Mouse (Mus musculus) midbrain, embryonic 14.5 days (tissue): Measurements from ENCODE around the gene Zfp473. TPM values are rescaled to one million over a fixed set of nuclear protein-coding genes. Genes with fewer than 3 reads are reported as not detected.
"Not testable (repeated sequence)": the region's sequence is repeated elsewhere in the genome, so short reads cannot be mapped to it uniquely, and the experiment has no call there.

Source experiments
- ATAC-seq: fragments of 200-750 bp; cut with Nextera tagmentation; 2 replicates; pipeline ENCODE4 v1.8.0; 2017; ENCODE audit warnings: moderate number of reproducible peaks, moderate library complexity; ENCODE audit not compliant: low FRiP score, low TSS enrichment
- DNase-seq: peaks from one replicate; pipeline ENCODE4 v3.0.0-alpha.2; 2015
- H3K27ac ChIP-seq: fragments of 300-500 bp; sonication (generic); replicated peaks from 2 replicates; pipeline ENCODE4 v1.5.1; 2014; ENCODE audit warnings: mild to moderate bottlenecking, low read depth, low read length, moderate library complexity
- H3K27me3 ChIP-seq: fragments of 300-500 bp; sonication (generic); 2 replicates; pipeline ENCODE4 v1.6.1; 2014; ENCODE audit warnings: low read length, control low read depth, mixed read lengths; ENCODE audit not compliant: control insufficient read depth, insufficient read depth
- H3K36me3 ChIP-seq: fragments of 300-500 bp; sonication (generic); 2 replicates; pipeline ENCODE4 v1.6.1; 2014; ENCODE audit warnings: low read length, control low read depth; ENCODE audit not compliant: control insufficient read depth, insufficient read depth
- H3K4me1 ChIP-seq: fragments of 300-500 bp; sonication (generic); 2 replicates; pipeline ENCODE4 v1.6.1; 2014; ENCODE audit warnings: mild to moderate bottlenecking, antibody characterized with exemption, low read length, control low read depth; ENCODE audit not compliant: control insufficient read depth, insufficient read depth
- H3K4me2 ChIP-seq: fragments of 300-500 bp; sonication (generic); 2 replicates; pipeline ENCODE4 v1.6.1; 2014; ENCODE audit warnings: mild to moderate bottlenecking, low read length, moderate library complexity
- H3K4me3 ChIP-seq: fragments of 300-500 bp; sonication (generic); replicated peaks from 2 replicates; pipeline ENCODE4 v1.5.1; 2014; ENCODE audit warnings: low read depth, low read length
- H3K9ac ChIP-seq: fragments of 300-500 bp; sonication (generic); replicated peaks from 2 replicates; pipeline ENCODE4 v1.6.1; 2014; ENCODE audit warnings: mild to moderate bottlenecking, low read length, moderate library complexity
- H3K9me3 ChIP-seq: fragments of 300-500 bp; sonication (generic); 2 replicates; pipeline ENCODE4 v1.6.1; 2016; ENCODE audit warnings: low read length, control low read depth, mixed read lengths; ENCODE audit not compliant: control insufficient read depth
- WGBS: fragments of 180-500 bp; shearing (Covaris S2); extraction: QIAGEN DNeasy Blood & Tissue Kit; methylation state at CpG from one replicate; pipeline ENCODE4 v1.1.7; 2014; 5-methylcytosine and 5-hydroxymethylcytosine counted together
- polyA plus RNA-seq: library from polyadenylated mRNA; unstranded; fragments of >200 nt; fragmentation: Nextera tagmentation; extraction: Ambion mirVana; gene quantifications from 2 replicates; pipeline ENCODE4 v1.2.1, GENCODE M21; 2014

Zfp473 gene
- polyA plus RNA-seq, 1 experiment from 2014 or later = 0.89 TPM

- no peaks in the 10 kb centered on the region for H3K36me3 ChIP-seq
- no peak overlapping the region for H3K9ac ChIP-seq
- no peak overlapping the region for H3K27ac ChIP-seq
- H3K27me3 ChIP-seq = no peaks in the 10 kb centered on the region
- H3K4me3 ChIP-seq = no peak overlapping the region
- ATAC-seq (no peak), DNase-seq (no peak)
- WGBS = 89% methylated on average over 11 of the region's 11 CpGs
- H3K4me2 ChIP-seq = no peak overlapping the region
- no peaks in the 10 kb centered on the region for H3K9me3 ChIP-seq
- no peaks in the 10 kb centered on the region for H3K4me1 ChIP-seq
Observed at GRCm38 (mm10) chr7:44728082-44728975, 22.5 kb downstream of the Zfp473 start.

- H3K4me2 ChIP-seq = no peak overlapping the region
- H3K9me3 ChIP-seq = no peaks in the 10 kb centered on the region
- DNase-seq = no peak
- no peak for ATAC-seq
- H3K27ac ChIP-seq = no peak overlapping the region
- H3K9ac ChIP-seq = no peak overlapping the region
- WGBS = 61% methylated on average over 5 of the region's 5 CpGs
- no peaks in the 10 kb centered on the region for H3K27me3 ChIP-seq
- H3K4me1 ChIP-seq = no peaks in the 10 kb centered on the region
- H3K36me3 ChIP-seq = no peaks in the 10 kb centered on the region
- H3K4me3 ChIP-seq = no peak overlapping the region
Observed at GRCm38 (mm10) chr7:44727151-44727550, 23.7 kb downstream of the Zfp473 start.

GRCm38 (mm10) chr7:44726343-44726742, 24.5 kb downstream of the Zfp473 start:
- Histone ChIP-seq H3K9me3 (no peaks in the 10 kb centered on the region), H3K4me3 (no peak overlapping the region), H3K4me2 (no peak overlapping the region), H3K27me3 (no peaks in the 10 kb centered on the region), H3K27ac (no peak overlapping the region), H3K9ac (no peak overlapping the region), H3K4me1 (no peaks in the 10 kb centered on the region), H3K36me3 (no peaks in the 10 kb centered on the region)
- ATAC-seq = no peak
- no peak for DNase-seq
- 83% methylated on average over 6 of the region's 6 CpGs for WGBS

GRCm38 (mm10) chr7:44724316-44724715, 26.5 kb downstream of the Zfp473 start:
- Histone ChIP-seq H3K9ac (no peak overlapping the region), H3K9me3 (no peaks in the 10 kb centered on the region), H3K36me3 (no peaks in the 10 kb centered on the region), H3K4me3 (no peak overlapping the region), H3K4me1 (no peaks in the 10 kb centered on the region), H3K27me3 (no peaks in the 10 kb centered on the region), H3K27ac (no peak overlapping the region), H3K4me2 (no peak overlapping the region)
- WGBS = 31% methylated on average over 7 of the region's 7 CpGs
- no peak for ATAC-seq
- DNase-seq = peak; percentile 66

GRCm38 (mm10) chr7:44722058-44722457, 28.8 kb downstream of the Zfp473 start:
- H3K4me2 ChIP-seq = no peak overlapping the region
- no peak overlapping the region for H3K27ac ChIP-seq
- H3K36me3 ChIP-seq = no peaks in the 10 kb centered on the region
- H3K9ac ChIP-seq = no peak overlapping the region
- no peaks in the 10 kb centered on the region for H3K27me3 ChIP-seq
- H3K4me1 ChIP-seq = no peaks in the 10 kb centered on the region
- H3K9me3 ChIP-seq = no peaks in the 10 kb centered on the region
- WGBS = 82% methylated on average over 5 of the region's 5 CpGs
- no peak for DNase-seq
- ATAC-seq = no peak
- no peak overlapping the region for H3K4me3 ChIP-seq

- Histone ChIP-seq H3K4me3 (no peak overlapping the region), H3K36me3 (no peaks in the 10 kb centered on the region), H3K4me2 (no peak overlapping the region), H3K9ac (no peak overlapping the region), H3K4me1 (no peaks in the 10 kb centered on the region), H3K9me3 (no peaks in the 10 kb centered on the region), H3K27ac (no peak overlapping the region), H3K27me3 (no peaks in the 10 kb centered on the region)
- ATAC-seq (no peak), DNase-seq (no peak)
- WGBS = 85% methylated on average over 5 of the region's 5 CpGs
Observed at GRCm38 (mm10) chr7:44709881-44710280, 41.0 kb downstream of the Zfp473 start.

GRCm38 (mm10) chr7:44708574-44708973, 42.3 kb downstream of the Zfp473 start, which contains the start of gene Izumo2:
Gene Izumo2 (plus strand): TSS chr7:44708742.
- no peaks in the 10 kb centered on the region for H3K36me3 ChIP-seq
- H3K4me3 ChIP-seq = no peak within 1 kb of the TSS
- H3K9ac ChIP-seq = no peak within 1 kb of the TSS
- H3K27ac ChIP-seq = no peak within 1 kb of the TSS
- H3K27me3 ChIP-seq = no peaks in the 10 kb centered on the region
- H3K9me3 ChIP-seq = no peaks in the 10 kb centered on the region
- WGBS = 70% methylated on average over 14 of the region's 14 CpGs
- H3K4me1 ChIP-seq = no peaks in the 10 kb centered on the region
- DNase-seq (no peak), ATAC-seq (no peak)
- H3K4me2 ChIP-seq = no peak within 1 kb of the TSS

- not testable (repeated sequence) for H3K27ac ChIP-seq, H3K4me1 ChIP-seq, H3K27me3 ChIP-seq, ATAC-seq, H3K4me2 ChIP-seq, H3K36me3 ChIP-seq, H3K9me3 ChIP-seq, H3K4me3 ChIP-seq, H3K9ac ChIP-seq, DNase-seq
- WGBS = 85% methylated on average over 5 of the region's 6 CpGs
Observed at GRCm38 (mm10) chr7:44708093-44708492, 42.8 kb downstream of the Zfp473 start.

GRCm38 (mm10) chr7:44707169-44707675, 43.6 kb downstream of the Zfp473 start:
- DNase-seq (no peak), ATAC-seq (no peak)
- no peak overlapping the region for H3K27ac ChIP-seq
- 90% methylated on average over 5 of the region's 5 CpGs for WGBS
- no peaks in the 10 kb centered on the region for H3K27me3 ChIP-seq
- no peaks in the 10 kb centered on the region for H3K9me3 ChIP-seq
- H3K4me2 ChIP-seq = no peak overlapping the region
- H3K4me3 ChIP-seq = no peak overlapping the region
- no peaks in the 10 kb centered on the region for H3K36me3 ChIP-seq
- no peaks in the 10 kb centered on the region for H3K4me1 ChIP-seq
- H3K9ac ChIP-seq = no peak overlapping the region
